Mouse (Mus musculus) liver, embryonic 11.5 days (tissue): ENCODE measurements at regions not wholly inside any gene's neighbourhood (a gene's known extent, or its start where the extent isn't known, plus 50 kb on each side); places are given as distances from the start of the nearest gene placed in this dataset.

Experiments
- ATAC-seq: fragments of 200-750 bp; cut with Nextera tagmentation; replicated peaks from 2 replicates; pipeline ENCODE4 v1.8.0; 2017; ENCODE audit warnings: moderate number of reproducible peaks, mild to moderate bottlenecking, moderate TSS enrichment, moderate library complexity; ENCODE audit not compliant: low FRiP score
- DNase-seq: peaks from one replicate; pipeline ENCODE4 v3.0.0-alpha.2; 2017; ENCODE audit warnings: low spot score
- H3K27ac ChIP-seq: fragments of 300-500 bp; sonication (generic); 2 replicates; pipeline ENCODE4 v1.5.1; 2014; ENCODE audit warnings: mild to moderate bottlenecking, low read depth, low read length, control low read depth
- H3K27me3 ChIP-seq: fragments of 300-500 bp; sonication (generic); replicated peaks from 2 replicates; pipeline ENCODE4 v1.6.1; 2014; ENCODE audit warnings: low read length, mixed read lengths; ENCODE audit not compliant: control insufficient read depth, insufficient read depth
- H3K36me3 ChIP-seq: fragments of 300-500 bp; sonication (generic); 2 replicates; pipeline ENCODE4 v1.6.1; 2014; ENCODE audit warnings: mild to moderate bottlenecking, low read length, moderate library complexity, mixed read lengths; ENCODE audit not compliant: control insufficient read depth, insufficient read depth
- H3K4me1 ChIP-seq: fragments of 300-500 bp; sonication (generic); replicated peaks from 2 replicates; pipeline ENCODE4 v1.6.1; 2014; ENCODE audit warnings: low read length, mixed read lengths; ENCODE audit not compliant: control insufficient read depth, insufficient read depth
- H3K4me2 ChIP-seq: fragments of 300-500 bp; sonication (generic); 2 replicates; pipeline ENCODE4 v1.6.1; 2014; ENCODE audit warnings: mild to moderate bottlenecking, control low read depth, moderate library complexity
- H3K4me3 ChIP-seq: fragments of 300-500 bp; sonication (generic); 2 replicates; pipeline ENCODE4 v1.5.1; 2014; ENCODE audit warnings: low read depth, low read length, control low read depth
- H3K9ac ChIP-seq: fragments of 300-500 bp; sonication (generic); 2 replicates; pipeline ENCODE4 v1.6.1; 2014; ENCODE audit warnings: low read depth, low read length, control low read depth
- H3K9me3 ChIP-seq: fragments of 300-500 bp; sonication (generic); 2 replicates; pipeline ENCODE4 v1.6.1; 2016; ENCODE audit warnings: low read length, inconsistent platforms, mixed read lengths; ENCODE audit not compliant: control insufficient read depth
- WGBS: fragments of 180-500 bp; shearing (Covaris S2); extraction: QIAGEN DNeasy Blood & Tissue Kit; methylation state at CpG from one replicate; pipeline ENCODE4 v1.1.7; 2014; 5-methylcytosine and 5-hydroxymethylcytosine counted together

- H3K9ac ChIP-seq, result no peak overlapping the region
- no peak for DNase-seq
- WGBS, result 77% methylated on average over 5 of the region's 5 CpGs
- no peaks in the 10 kb centered on the region for H3K4me1 ChIP-seq
- no peaks in the 10 kb centered on the region for H3K27me3 ChIP-seq
- H3K4me2 ChIP-seq, result no peak overlapping the region
- no peak for ATAC-seq
- no peaks in the 10 kb centered on the region for H3K9me3 ChIP-seq
- no peak overlapping the region for H3K27ac ChIP-seq
- no peaks in the 10 kb centered on the region for H3K36me3 ChIP-seq
- no peak overlapping the region for H3K4me3 ChIP-seq
Observed at GRCm38 (mm10) chr3:40058281-40058680, 472.8 kb upstream of the Intu start.

DNA sequence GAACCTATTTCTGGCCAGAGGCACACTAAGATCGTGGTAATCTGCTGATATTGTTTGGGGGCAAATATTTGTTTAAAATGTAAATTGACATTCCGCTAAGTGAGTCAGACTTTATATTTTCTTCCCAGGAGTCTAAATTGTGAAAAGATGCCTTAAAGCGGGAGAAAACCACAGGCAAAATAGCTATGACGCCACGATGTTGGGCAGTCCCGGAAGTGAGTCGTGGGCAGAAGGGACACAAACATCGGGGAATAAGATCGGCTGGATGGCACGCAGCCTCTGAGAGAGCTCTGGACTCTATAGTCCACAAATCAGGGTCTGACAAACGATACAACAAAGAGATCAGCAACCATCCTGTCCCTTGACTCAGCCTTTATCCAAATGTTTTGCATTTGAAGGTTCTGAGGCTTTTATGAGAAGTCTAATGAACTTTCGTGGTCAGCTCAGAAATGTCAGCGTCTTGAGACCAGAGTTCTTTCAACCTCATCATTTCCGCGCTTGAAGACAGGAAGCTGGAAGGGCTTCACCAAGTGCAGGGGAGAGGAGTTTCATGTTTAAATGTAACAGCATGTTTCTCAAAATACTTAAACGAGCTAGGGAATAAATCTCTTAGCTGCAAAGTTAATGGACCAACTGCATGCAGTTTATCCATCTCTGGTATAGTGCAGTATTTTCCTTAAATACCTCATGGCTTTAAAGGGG, 472.2 kb upstream of the Intu start:
- no peak overlapping the region for H3K27ac ChIP-seq
- no peaks in the 10 kb centered on the region for H3K4me1 ChIP-seq
- no peak overlapping the region for H3K4me2 ChIP-seq
- no peaks in the 10 kb centered on the region for H3K9me3 ChIP-seq
- no peaks in the 10 kb centered on the region for H3K27me3 ChIP-seq
- no peak overlapping the region for H3K9ac ChIP-seq
- DNase-seq (no peak), ATAC-seq (no peak)
- 77% methylated on average over 16 of the region's 16 CpGs for WGBS
- no peaks in the 10 kb centered on the region for H3K36me3 ChIP-seq
- no peak overlapping the region for H3K4me3 ChIP-seq

GRCm38 (mm10) chr3:40070137-40070667, 460.9 kb upstream of the Intu start:
- H3K27ac ChIP-seq, result no peak overlapping the region
- no peaks in the 10 kb centered on the region for H3K36me3 ChIP-seq
- 66% methylated on average over 8 of the region's 8 CpGs for WGBS
- ATAC-seq, result no peak
- H3K27me3 ChIP-seq, result no peaks in the 10 kb centered on the region
- H3K4me3 ChIP-seq, result no peak overlapping the region
- no peak overlapping the region for H3K9ac ChIP-seq
- no peaks in the 10 kb centered on the region for H3K9me3 ChIP-seq
- DNase-seq, result no peak
- no peak overlapping the region for H3K4me2 ChIP-seq
- no peaks in the 10 kb centered on the region for H3K4me1 ChIP-seq

DNA sequence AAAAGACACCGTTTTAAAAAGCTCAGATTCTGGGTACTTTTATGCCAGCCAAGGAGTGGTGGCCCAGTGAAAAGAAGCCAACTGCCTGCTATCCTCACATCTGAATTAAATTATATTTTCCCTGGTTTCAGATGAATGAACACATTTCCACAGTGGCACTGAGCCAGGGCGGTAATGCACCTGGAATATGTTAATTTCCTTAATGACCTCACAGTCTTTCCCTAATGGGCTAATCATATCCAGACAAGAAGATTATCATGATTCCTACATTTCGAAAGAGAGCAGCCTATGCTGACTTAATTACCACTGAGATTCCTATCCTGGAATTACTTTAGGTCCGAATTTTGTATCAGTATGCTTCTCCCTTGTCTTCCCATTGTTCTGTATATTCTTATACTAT, 454.3 kb upstream of the Intu start:
- H3K9me3 ChIP-seq, result no peaks in the 10 kb centered on the region
- H3K4me2 ChIP-seq, result no peak overlapping the region
- H3K9ac ChIP-seq, result no peak overlapping the region
- no peaks in the 10 kb centered on the region for H3K4me1 ChIP-seq
- no peak overlapping the region for H3K27ac ChIP-seq
- WGBS, result 75% methylated on average over 4 of the region's 4 CpGs
- H3K4me3 ChIP-seq, result no peak overlapping the region
- no peaks in the 10 kb centered on the region for H3K27me3 ChIP-seq
- ATAC-seq (no peak), DNase-seq (no peak)
- H3K36me3 ChIP-seq, result no peaks in the 10 kb centered on the region

- Histone ChIP-seq H3K4me3 (no peak overlapping the region), H3K4me2 (no peak overlapping the region), H3K27ac (no peak overlapping the region), H3K4me1 (no peaks in the 10 kb centered on the region), H3K27me3 (no peaks in the 10 kb centered on the region), H3K36me3 (no peaks in the 10 kb centered on the region), H3K9ac (no peak overlapping the region), H3K9me3 (no peaks in the 10 kb centered on the region)
- no peak for DNase-seq
- WGBS, result 78% methylated on average over 2 of the region's 2 CpGs
- no peak for ATAC-seq
Observed at GRCm38 (mm10) chr3:40085116-40085515, 446.0 kb upstream of the Intu start.

DNA sequence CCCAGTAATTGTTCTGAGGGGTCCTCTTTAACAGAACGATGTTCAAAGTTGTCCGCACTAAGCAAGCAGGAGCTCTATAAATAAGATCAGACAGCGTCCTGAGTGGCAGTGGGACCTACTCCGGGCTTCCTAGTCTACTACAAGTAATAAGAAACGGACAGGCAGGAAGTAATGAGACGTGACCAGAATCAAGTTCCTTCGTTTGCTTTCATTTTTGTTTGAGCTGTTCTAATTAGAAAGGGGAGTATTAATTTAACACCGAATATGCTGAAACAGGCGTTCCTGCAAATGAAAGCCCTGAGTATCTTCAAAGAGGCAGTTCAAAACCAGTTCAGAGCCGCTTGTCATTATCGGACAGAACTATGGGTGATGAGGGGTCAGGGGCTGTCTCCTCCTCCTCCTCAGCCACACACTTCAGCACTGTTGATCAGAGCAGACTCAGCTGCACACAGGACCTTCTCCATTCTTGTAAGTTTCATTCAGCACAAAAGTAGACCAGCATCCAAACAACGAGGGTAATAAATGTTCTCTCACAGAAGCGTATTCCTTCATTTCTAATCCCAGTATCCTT, 439.2 kb upstream of the Intu start:
- Histone ChIP-seq H3K27me3 (no peaks in the 10 kb centered on the region), H3K36me3 (no peaks in the 10 kb centered on the region), H3K4me2 (no peak overlapping the region), H3K4me1 (no peaks in the 10 kb centered on the region), H3K4me3 (no peak overlapping the region), H3K9me3 (no peaks in the 10 kb centered on the region), H3K27ac (no peak overlapping the region), H3K9ac (no peak overlapping the region)
- ATAC-seq, result no peak
- no peak for DNase-seq
- 82% methylated on average over 13 of the region's 13 CpGs for WGBS

GRCm38 (mm10) chr3:40092765-40093368, 438.2 kb upstream of the Intu start:
- H3K27ac ChIP-seq, result no peak overlapping the region
- no peaks in the 10 kb centered on the region for H3K4me1 ChIP-seq
- no peaks in the 10 kb centered on the region for H3K9me3 ChIP-seq
- no peak overlapping the region for H3K4me2 ChIP-seq
- 79% methylated on average over 8 of the region's 8 CpGs for WGBS
- ATAC-seq (no peak), DNase-seq (no peak)
- no peaks in the 10 kb centered on the region for H3K36me3 ChIP-seq
- no peak overlapping the region for H3K9ac ChIP-seq
- no peaks in the 10 kb centered on the region for H3K27me3 ChIP-seq
- H3K4me3 ChIP-seq, result no peak overlapping the region

DNA sequence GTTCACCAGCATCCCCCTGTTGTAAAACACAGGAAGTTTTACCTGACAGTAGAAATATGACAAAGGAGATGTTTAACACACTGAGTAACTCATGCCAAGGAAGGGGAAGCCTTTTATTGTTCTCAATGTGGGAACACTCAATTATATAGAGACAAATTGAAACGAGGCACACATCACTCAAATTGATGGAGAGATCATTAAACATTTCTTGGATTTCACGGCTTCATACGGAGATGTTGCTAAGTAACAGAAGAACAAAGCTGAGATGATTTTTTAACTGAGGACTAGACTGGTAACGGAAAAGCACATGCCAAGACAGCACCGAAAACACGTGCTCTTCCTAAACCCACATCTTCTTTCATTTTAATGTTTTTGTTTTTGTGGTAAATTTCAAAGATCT, 437.0 kb upstream of the Intu start:
- no peaks in the 10 kb centered on the region for H3K27me3 ChIP-seq
- DNase-seq (no peak), ATAC-seq (no peak)
- H3K4me2 ChIP-seq, result no peak overlapping the region
- H3K9ac ChIP-seq, result no peak overlapping the region
- WGBS, result 80% methylated on average over 6 of the region's 6 CpGs
- no peaks in the 10 kb centered on the region for H3K9me3 ChIP-seq
- no peak overlapping the region for H3K4me3 ChIP-seq
- no peaks in the 10 kb centered on the region for H3K4me1 ChIP-seq
- H3K36me3 ChIP-seq, result no peaks in the 10 kb centered on the region
- no peak overlapping the region for H3K27ac ChIP-seq

DNA sequence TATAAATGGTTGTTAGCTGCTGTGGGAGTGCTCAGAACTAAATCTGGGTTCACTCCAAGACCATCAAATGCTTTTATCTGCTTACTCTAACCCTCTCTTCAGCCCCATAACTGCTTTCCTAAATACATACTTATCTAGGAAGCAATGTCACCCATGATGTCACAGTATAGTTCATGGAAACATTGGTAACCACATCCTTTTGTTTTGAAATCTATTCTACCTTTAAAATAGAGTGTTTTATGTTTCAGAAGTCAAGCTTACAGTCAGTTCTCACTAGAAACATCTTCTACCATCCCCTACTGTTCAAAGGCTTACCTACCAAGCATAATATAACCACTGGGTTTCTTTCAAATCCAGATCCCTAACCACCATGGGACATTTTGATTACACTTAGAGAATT, 436.4 kb upstream of the Intu start:
- no peaks in the 10 kb centered on the region for H3K27me3 ChIP-seq
- no peak overlapping the region for H3K9ac ChIP-seq
- no peak overlapping the region for H3K4me3 ChIP-seq
- no peak overlapping the region for H3K4me2 ChIP-seq
- no peaks in the 10 kb centered on the region for H3K4me1 ChIP-seq
- H3K27ac ChIP-seq, result no peak overlapping the region
- DNase-seq, result no peak
- H3K36me3 ChIP-seq, result no peaks in the 10 kb centered on the region
- ATAC-seq, result no peak
- no peaks in the 10 kb centered on the region for H3K9me3 ChIP-seq
